Mouse (Mus musculus) olfactory bulb, adult 2 months (tissue): ENCODE measurements around the gene Asxl2.

Source experiments
- CTCF ChIP-seq: fragments of 200-500 bp; IDR thresholded peaks from 2 replicates; pipeline ENCODE4 v1.5.1; 2012; ENCODE audit warnings: low read depth, mild to moderate bottlenecking, low read length, moderate library complexity; ENCODE audit not compliant: insufficient read depth
- POLR2A ChIP-seq: fragments of 200-500 bp; IDR thresholded peaks from 2 replicates; pipeline ENCODE4 v1.6.1; 2012; ENCODE audit warnings: mild to moderate bottlenecking, low read depth, low read length, moderate library complexity; ENCODE audit not compliant: insufficient read depth

GRCm38 (mm10) chr12:3537616-3538015 lies 111.0 kb downstream of the Asxl2 start:
- TF ChIP-seq POLR2A (no peak), CTCF (no peak)
